Mouse (Mus musculus): ENCODE results near the gene C77080.
"Not testable (repeated sequence)": the region's sequence is repeated elsewhere in the genome, so short reads cannot be mapped to it uniquely, and the experiment has no call there.

Gene C77080

DNA sequence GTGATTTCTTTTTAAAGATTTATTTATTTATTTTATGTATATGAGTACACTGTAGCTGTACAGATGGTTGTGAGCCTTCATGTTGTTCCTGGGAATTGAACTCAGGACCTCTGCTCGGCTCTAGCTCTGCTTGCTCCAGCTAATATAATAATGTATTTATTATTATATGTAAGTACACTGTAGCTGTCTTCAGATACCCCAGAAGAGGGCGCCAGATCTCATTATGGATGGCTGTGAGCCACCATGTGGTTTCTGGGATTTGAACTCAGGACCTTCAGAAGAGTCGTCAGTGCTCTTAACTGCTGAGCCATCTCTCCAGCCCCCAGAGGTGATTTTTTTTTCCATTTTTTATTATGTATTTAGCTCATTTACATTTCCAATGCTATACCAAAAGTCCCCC, 48.7 kb downstream of the C77080 start:
- DNase-seq (ENCODE audit: low spot score), result not testable (repeated sequence)

DNA sequence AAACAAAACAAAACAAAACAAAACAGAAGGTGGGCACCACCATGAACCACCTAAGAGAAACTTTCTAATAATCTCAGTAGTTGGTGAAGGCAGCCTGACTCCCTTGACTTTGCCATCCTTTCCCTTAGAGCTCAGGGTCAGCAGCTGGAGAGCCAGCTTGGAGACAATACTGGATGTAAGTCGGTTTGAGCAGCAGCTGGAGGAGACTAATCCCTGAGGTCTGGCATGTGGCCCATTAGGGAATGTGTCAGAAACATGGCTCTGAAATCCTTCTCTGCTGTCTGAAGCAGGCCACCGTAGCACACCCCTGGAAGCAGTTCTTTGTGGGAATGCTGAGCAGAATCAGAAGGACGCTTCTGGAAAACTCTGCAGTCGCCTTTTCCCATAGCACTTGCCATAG, 49.7 kb downstream of the C77080 start:
- DNase-seq (ENCODE audit: low spot score), result no peak

DNA sequence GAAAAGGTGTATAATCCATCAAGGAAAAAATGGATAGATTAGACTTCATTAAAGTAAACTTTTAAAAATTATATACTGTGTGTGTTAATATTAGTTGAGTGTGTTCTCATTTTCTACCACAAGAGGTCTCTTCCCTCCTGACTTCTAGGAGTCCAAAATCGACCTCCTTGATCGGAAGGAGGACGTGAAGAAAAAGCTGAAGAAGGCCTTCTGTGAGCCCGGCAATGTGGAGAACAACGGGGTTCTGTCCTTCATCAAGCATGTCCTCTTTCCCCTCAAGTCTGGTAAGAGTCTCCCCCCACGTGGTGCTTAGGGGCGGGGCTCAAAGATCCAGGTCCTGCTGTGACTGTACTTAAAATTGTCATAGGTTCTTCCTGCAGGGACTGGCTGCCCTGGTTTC, 51.7 kb downstream of the C77080 start:
- no peak for DNase-seq (ENCODE audit: low spot score)

DNA sequence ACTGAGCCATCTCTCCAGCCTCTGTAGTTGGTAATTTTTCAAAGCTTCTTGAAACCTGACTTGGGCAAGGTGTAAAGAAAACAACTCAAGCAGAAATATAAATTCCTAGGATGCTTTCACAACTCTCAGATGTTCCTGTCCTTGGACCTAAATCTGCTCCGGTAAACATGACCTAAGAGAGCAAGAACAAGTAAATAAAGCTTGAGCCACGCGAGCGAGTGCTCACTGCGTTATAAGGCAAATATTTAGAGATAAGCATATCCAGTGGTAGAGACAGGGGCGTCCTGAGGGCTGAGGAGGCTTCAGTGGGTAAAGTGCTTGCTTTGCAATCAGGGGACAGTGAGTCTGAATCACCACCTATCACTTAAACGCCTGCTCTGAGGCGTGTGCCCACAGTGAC, 54.4 kb downstream of the C77080 start:
- DNase-seq (ENCODE audit: low spot score), result no peak

DNA sequence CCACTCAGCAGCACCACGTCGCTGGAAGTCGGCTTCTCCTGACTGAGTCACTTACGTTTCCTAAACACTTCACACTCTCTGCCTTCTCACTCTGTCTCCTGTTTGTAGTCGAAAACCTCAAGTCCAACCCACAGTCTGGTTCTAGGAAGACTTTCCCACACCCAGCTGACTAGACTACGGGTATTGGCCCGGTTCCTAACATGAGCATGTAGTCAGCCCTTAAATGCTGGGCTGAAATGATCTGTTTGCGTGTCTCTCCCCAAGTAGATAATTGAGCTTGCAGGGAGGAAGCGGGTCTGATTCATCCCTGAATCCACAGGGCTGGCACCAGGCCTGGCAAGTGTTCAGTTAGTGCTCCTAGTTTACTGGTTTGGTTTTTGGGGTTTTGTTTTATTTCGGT, 56.5 kb downstream of the C77080 start:
- no peak for DNase-seq (ENCODE audit: low spot score)

DNA sequence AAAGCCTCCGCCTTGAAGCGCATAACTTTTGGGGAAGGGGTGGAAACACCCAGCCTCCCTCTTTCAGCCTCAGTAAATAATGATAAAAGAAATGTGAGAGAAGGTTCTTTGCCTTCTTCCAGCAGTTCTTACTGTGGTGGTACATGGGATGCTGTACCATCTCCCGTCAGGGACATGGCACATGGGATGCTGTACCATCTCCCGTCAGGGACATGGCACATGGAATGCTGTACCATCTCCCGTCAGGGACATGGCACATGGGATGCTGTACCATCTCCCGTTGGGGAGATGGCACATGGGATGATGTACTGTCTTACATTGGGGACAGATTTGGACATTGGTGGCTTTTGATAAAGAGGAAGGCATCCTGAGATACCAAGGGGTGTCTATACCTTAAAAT, 63.7 kb downstream of the C77080 start:
- no peak for DNase-seq (ENCODE audit: low spot score)

DNA sequence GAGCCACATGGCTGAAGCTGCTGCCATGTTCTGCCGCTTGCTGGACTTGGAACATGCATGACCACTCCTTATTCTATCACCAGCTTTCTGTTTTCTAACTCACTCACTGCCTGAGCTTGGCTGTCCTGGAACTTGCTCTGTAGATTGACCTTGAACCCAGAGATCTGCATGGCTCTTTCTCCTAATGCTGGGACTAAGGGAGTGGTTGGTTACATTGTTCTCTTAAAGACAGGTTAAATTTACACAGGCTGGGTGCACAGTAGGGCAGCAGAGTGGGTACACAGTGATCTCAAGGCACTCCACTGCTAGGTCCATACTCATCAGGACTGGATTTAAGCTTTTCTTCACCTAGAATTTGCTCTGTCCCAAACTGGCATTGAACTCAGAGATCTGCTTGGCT, 66.9 kb downstream of the C77080 start:
- DNase-seq (ENCODE audit: low spot score), result no peak

DNA sequence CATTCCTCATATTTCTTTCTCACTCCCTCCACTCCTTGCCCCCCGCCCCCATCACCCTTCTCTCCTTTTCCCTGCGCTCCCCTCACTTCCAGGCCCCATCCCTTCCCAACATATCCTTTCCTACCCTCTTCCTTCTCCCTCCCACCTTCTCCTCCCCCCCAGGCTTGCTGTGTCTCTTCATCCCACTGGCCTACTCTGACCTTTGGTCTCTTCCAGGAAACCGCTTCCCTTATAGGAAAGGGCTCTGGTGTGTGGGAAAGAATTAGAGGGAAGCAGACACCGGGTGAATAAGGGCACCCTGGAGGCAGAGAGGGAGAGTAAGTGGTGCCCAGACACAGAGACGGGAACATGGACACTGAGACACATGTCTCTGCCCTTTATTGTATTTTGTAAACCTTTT, 69.5 kb downstream of the C77080 start:
- no peak for DNase-seq (ENCODE audit: low spot score)

DNA sequence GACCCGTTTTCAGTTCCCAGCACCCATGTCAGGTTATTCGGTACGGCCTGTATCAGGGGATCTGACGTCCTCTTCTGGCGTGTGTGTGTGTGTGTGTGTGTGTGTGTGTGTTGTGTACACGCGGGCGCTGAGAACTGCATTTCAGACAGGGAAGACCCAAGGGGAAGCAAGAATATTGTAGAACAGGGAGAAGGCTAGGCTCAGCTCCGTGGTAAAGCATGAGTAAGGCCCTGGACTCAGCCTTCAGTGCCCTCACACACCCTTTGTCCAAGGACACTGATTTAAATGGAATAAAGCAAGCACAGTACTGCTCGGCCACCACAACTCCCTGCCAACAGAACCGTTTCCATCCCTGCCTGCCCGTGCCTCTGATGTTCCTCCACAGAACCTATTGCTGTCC, 70.7 kb downstream of the C77080 start:
- no peak for DNase-seq (ENCODE audit: low spot score)

DNA sequence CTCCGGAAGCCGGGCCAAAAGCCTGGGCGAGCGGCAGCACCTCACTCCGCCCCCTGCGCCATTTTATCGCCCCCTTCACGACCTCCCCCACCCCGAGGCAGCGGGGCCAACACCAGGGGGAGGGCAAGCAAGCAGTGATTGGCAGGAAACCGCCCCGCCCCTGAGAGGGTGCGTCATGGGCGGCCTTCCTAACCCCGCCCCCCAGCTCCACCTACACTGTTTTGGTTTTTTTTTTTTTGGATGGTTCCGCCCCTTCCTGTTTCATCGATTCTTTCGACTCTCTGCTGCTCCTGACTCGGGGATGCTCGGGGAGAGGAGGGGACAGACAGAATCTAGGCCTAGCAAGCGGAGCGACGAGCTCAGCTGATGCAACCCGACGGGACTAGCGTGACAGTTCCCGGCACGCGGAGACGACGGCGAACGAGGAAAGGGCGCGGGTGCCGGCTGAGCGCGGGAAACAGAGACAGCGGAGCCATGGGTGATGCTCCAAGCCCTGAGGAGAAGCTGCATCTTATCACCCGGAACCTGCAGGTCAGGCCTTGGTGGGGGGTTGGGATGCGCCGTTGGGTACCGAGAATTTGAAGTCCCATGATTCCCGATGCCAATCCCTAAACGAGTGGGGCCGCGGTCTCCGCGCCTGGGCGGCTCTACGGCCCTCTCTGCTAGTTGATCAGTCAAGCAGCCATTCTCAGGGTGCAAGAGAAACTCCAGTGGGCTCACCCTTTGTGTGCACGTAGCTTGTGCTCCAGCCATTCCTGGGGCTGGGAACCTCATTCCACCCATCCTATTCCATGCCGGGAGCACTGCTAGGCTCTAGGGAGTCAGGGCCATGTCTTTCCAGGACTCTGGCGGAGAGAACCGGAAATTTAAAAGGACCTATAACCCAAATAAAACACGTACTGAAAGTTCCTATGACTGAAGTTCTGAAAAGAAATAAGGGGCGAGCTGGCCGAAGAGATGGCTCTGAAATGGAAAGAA, 71.4 kb downstream of the C77080 start, which contains the start of the genes S100pbp and Yars:
S100pbp (minus strand) TSS at position 186 of the 978 bp plus-strand sequence.
Yars (plus strand) TSS at position 219 of the 978 bp plus-strand sequence.
- DNase-seq (ENCODE audit: low spot score), result peak; percentile 99

DNA sequence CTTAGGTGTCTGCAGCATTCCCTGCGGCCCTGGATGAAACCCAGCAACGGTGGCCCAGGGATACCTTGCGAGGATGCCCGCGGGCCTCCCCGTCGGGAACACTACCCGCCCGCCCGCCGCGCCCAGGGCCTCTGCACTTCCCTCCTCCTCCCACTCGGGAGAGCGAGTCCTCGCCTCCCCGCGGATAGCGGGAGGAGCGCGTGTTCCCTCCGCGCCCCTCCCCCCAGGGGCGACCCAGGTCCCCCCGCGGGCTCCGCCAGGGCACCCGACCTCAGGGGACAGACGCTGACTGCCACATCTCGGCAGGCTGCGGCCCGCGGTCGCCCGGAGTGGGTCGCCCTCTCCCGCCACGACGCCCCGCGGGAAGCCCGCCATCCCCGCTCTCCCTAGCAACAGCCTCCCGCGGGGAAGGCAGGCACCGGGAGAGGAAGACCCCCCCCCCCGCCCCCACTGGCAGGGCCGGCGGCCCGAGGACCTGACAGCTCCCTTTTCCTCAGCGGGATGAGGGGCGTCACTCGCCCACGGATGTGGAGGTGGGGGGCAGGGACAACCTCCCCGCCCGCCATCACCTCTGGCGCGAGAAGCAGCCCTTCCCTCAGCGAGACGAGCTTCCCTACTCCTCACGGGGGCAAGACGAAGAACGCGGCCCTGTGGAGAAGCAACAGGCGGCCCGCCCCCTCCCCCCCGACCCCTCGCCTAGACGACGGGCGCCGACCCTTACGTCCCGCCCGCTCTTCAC, 72.2 kb downstream of the C77080 start:
- DNase-seq (ENCODE audit: low spot score), result peak; percentile 31

DNA sequence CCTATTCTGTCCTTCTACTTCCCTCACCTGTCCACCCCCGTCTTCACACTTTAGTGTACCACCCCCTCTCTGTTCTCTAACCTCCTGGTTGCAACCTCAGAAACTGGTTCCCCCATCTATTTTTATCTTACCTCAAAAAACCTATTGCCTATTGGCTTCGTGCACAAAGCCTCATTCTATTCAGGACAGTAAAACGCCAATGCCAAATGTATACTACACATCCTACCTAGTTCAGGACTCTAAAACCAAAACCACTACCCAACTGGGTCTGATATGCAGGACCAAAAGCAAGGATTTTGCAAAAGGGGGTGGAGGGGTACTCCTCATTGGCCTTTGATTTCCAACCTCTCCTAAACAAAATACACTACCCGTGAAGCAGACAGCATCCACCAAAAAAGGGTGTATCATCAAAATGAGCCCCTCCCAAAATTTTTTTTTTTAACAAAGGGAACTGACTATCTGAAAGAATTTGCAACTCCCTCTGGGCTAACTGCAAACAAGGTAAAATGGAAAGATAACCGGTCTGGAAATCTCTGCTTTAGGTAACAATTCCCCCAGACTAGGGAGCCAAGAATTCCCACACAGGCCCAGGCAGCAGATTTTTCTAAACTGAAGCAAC, 73.1 kb downstream of the C77080 start:
- DNase-seq (ENCODE audit: low spot score), result no peak

DNA sequence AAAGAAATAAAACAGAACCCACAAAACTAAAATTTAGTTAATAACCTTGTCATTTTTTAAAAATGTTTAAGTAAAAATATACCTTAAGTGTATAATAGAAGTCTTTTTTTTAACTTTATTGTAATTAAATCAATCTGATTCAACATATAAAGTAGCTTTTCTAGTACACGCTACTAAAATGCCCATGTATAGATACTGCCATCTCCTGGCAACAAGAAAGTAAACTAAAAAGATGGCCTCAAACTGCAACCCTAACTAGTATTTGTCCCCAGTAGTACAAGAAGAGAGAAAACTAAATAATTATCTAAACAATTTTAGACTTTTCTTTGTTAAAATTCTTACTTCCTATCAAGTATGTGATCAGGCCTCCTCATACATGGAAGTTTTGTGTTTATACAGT, 81.6 kb downstream of the C77080 start:
- DNase-seq (ENCODE audit: low spot score), result no peak

DNA sequence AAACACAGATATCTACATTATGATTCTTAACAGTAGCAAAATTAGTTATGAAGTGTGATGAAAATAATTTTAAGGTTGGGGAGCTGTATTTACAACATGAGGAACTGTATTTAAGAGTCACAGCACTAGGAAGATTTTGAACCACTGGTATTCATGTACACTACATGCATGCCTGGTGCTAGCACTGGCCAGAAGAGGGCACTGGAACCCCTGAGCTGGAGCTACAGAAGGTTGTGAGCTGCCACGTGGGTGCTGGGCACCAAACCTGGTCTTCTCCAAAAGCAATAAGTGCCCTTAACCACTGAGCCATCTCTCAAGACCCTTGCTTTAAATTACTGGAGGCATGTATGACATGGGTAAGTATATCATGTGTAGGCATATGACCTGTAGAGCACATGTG, 88.7 kb downstream of the C77080 start:
- no peak for DNase-seq (ENCODE audit: low spot score)
